Mouse (Mus musculus): ENCODE measurements around the gene Bcl2a1d.
"Not testable (repeated sequence)": the region's sequence is repeated elsewhere in the genome, so short reads cannot be mapped to it uniquely, and the experiment has no call there.

DNA sequence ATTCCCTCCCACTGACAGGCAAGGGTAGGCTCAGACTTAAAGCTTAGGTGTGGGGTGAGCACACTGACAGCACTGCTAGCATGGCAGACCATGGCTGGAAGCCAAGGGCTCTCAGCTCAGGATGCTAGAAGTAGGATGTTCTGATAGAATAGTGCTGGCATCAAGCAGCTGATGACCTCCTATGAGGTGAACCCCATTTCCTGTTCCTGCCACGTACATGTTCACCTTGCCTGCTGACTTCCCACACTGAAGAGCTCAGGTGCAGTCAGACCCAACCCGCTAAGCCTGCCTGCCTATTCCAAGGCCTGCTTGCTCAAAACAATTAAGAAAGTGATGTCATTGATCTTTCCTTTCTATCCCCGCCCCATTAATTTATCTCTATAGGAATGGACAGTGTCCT, 42.3 kb downstream of the Bcl2a1d start:
- not testable (repeated sequence) for TF ChIP-seq CTCF (IDR thresholded peaks at IDR 0.05; ENCODE audit: control insufficient read depth, insufficient read depth, insufficient read length); MYOG (IDR thresholded peaks at IDR 0.05; ENCODE audit: control insufficient read depth, extremely low read depth, insufficient read length); FOSL1 (IDR thresholded peaks at IDR 0.05; ENCODE audit: insufficient read depth, low read length, poor library complexity, severe bottlenecking); USF1 (IDR thresholded peaks at IDR 0.05; ENCODE audit: low read depth); MYOD1 (IDR thresholded peaks at IDR 0.05; ENCODE audit: control insufficient read depth, insufficient read length, low read depth); MAX (IDR thresholded peaks at IDR 0.05)

Measured in C2C12 (cell line).